ENCODE assay signal across 23 mouse cellular contexts in genomic region chr7:70433358-70433757, GRCm38 (mm10).
DNase-seq lines count a peak whose midpoint lies in the region; ATAC-seq and TF ChIP-seq lines count a peak whose summit lies in the region.
"Had no signal": no experiment of that assay in that cellular context is flagged by ENCODE, and none has a peak within 500 bp of the region (broad histone marks: within the 10 kb centered on the region; RNA-seq: fewer than 3 reads in every experiment).

No protein-coding gene starts in this region.

- WGBS in kidney, adult 2 months, result 87% methylated on average over 6 of the region's 6 CpGs
- WGBS in limb, embryonic 11.5 days, result 69% methylated on average over 6 of the region's 6 CpGs
- 72% methylated on average over 6 of the region's 6 CpGs for WGBS in limb, embryonic 10.5 days
- 34% methylated on average over 6 of the region's 6 CpGs for WGBS in embryonic facial prominence, embryonic 15.5 days

- H3K4me3 ChIP-seq in kidney, adult 2 months (ENCODE audit: insufficient read depth, low read depth, low read length), result no peak overlapping the region
- no peak overlapping the region for H3K4me3 ChIP-seq in limb, embryonic 11.5 days (ENCODE audit: low read depth, low read length)
- no peak overlapping the region for H3K4me3 ChIP-seq in limb, embryonic 10.5 days
- H3K4me3 ChIP-seq in embryonic facial prominence, embryonic 15.5 days (replicated peaks), result no peak overlapping the region
- H3K4me3 ChIP-seq: embryonic facial prominence, embryonic 13.5 days; erythroblast, embryonic 14.5 days; forebrain, embryonic 10.5 days; heart, embryonic 13.5 days; hindbrain, embryonic 15.5 days had no signal

- TF ChIP-seq POLR2A in kidney, adult 2 months (IDR thresholded peaks at IDR 0.05; ENCODE audit: low read depth, low read length), result no peak

- ATAC-seq in limb, embryonic 11.5 days (ENCODE audit: insufficient number of reproducible peaks, low FRiP score, low TSS enrichment, low read depth), result no peak
- 0 out of 2 replicates have a peak, but pooled peaks have one; percentile 34 for ATAC-seq in embryonic facial prominence, embryonic 15.5 days (ENCODE audit: insufficient number of reproducible peaks, low FRiP score, low TSS enrichment, low read depth)
- ATAC-seq: CD4-positive, CD25-positive, alpha-beta regulatory T cell, adult 4 months; forebrain, embryonic 14.5 days had no signal

- no peak overlapping the region for H3K9ac ChIP-seq in limb, embryonic 11.5 days (ENCODE audit: low read length)
- H3K9ac ChIP-seq in embryonic facial prominence, embryonic 15.5 days, result no peak overlapping the region
- H3K9ac ChIP-seq: embryonic facial prominence, embryonic 13.5 days; heart, embryonic 13.5 days; hindbrain, embryonic 15.5 days had no signal

- no peak overlapping the region for H3K4me2 ChIP-seq in limb, embryonic 11.5 days (ENCODE audit: low read depth, severe bottlenecking)
- no peak overlapping the region for H3K4me2 ChIP-seq in embryonic facial prominence, embryonic 15.5 days (replicated peaks)
- H3K4me2 ChIP-seq: heart, embryonic 13.5 days; hindbrain, embryonic 15.5 days had no signal

- no peak for TF ChIP-seq CTCF in kidney, adult 2 months (conservative IDR thresholded peaks at IDR 0.05; ENCODE audit: insufficient read depth, insufficient read length, low read depth, low read length)

- DNase-seq in embryo, embryonic 10 days (ENCODE audit: low spot score), result peak; percentile 12
- DNase-seq in embryo, embryonic 9.5 days (ENCODE audit: extremely low spot score), result no peak
- no peak for DNase-seq in kidney, adult 2 months
- no peak for DNase-seq in kidney, postnatal 36 days
- DNase-seq in limb, embryonic 11.5 days (ENCODE audit: low spot score), result peak; percentile 25
- no peak for DNase-seq in limb, embryonic 10.5 days (ENCODE audit: low spot score)
- no peak for DNase-seq in frontal cortex, postnatal 25 days (ENCODE audit: low spot score in 2 of 2)
- DNase-seq: adrenal gland, adult 8-10 months; B cell, adult 2 months; cerebellum, adult 2 months; cerebellum, postnatal 10 days; gastrocnemius, postnatal 36 days; heart, adult 11 months; heart, postnatal 36 days had no signal

- no peaks in the 10 kb centered on the region for H3K27me3 ChIP-seq in kidney, adult 2 months (replicated peaks; ENCODE audit: control insufficient read depth, insufficient read depth, low read length)
- H3K27me3 ChIP-seq in limb, embryonic 11.5 days (ENCODE audit: control insufficient read depth, insufficient read depth, low read length), result no peaks in the 10 kb centered on the region
- H3K27me3 ChIP-seq in limb, embryonic 10.5 days (ENCODE audit: low read depth, poor library complexity, severe bottlenecking), result no peaks in the 10 kb centered on the region
- H3K27me3 ChIP-seq in embryonic facial prominence, embryonic 15.5 days, result 0 out of 2 replicates have a peak, but pooled peaks cover 5% of the 10 kb centered on the region
- H3K27me3 ChIP-seq: heart, embryonic 13.5 days; hindbrain, embryonic 15.5 days had no signal

- peaks cover 7% of the 10 kb centered on the region; the same call in 1 of the 2 replicates for H3K4me1 ChIP-seq in kidney, adult 2 months (ENCODE audit: control insufficient read depth, insufficient read depth, low read length)
- H3K4me1 ChIP-seq in limb, embryonic 11.5 days (ENCODE audit: control insufficient read depth, insufficient read depth, low read length), result 0 out of 2 replicates have a peak, but pooled peaks cover 3% of the 10 kb centered on the region
- peaks cover 20% of the 10 kb centered on the region for H3K4me1 ChIP-seq in limb, embryonic 10.5 days
- peaks cover 6% of the 10 kb centered on the region; the same call in 1 of the 2 replicates for H3K4me1 ChIP-seq in embryonic facial prominence, embryonic 15.5 days
- H3K4me1 ChIP-seq: heart, embryonic 13.5 days; hindbrain, embryonic 15.5 days had no signal

- H3K36me3 ChIP-seq in kidney, adult 2 months (ENCODE audit: control insufficient read depth, insufficient read depth, low read length), result no peaks in the 10 kb centered on the region
- no peaks in the 10 kb centered on the region for H3K36me3 ChIP-seq in limb, embryonic 11.5 days (ENCODE audit: control insufficient read depth, insufficient read depth, low read length)
- no peaks in the 10 kb centered on the region for H3K36me3 ChIP-seq in limb, embryonic 10.5 days
- H3K36me3 ChIP-seq in embryonic facial prominence, embryonic 15.5 days, result no peaks in the 10 kb centered on the region
- H3K36me3 ChIP-seq: embryonic facial prominence, embryonic 13.5 days; forebrain, embryonic 10.5 days; G1E; heart, embryonic 13.5 days; hindbrain, embryonic 15.5 days had no signal

- H3K27ac ChIP-seq in kidney, adult 2 months (ENCODE audit: insufficient read depth, low read depth, low read length), result peak overlapping the region; percentile 39; the same call in 1 of the 2 replicates
- H3K27ac ChIP-seq in limb, embryonic 11.5 days (replicated peaks; ENCODE audit: low read depth, low read length), result no peak overlapping the region
- no peak overlapping the region for H3K27ac ChIP-seq in limb, embryonic 10.5 days
- no peak overlapping the region for H3K27ac ChIP-seq in embryonic facial prominence, embryonic 15.5 days (replicated peaks)
- H3K27ac ChIP-seq: embryonic facial prominence, embryonic 13.5 days; forebrain, embryonic 10.5 days; heart, embryonic 13.5 days; hindbrain, embryonic 15.5 days had no signal

- H3K9me3 ChIP-seq in limb, embryonic 11.5 days (ENCODE audit: control insufficient read depth, low read length), result no peaks in the 10 kb centered on the region
- H3K9me3 ChIP-seq in limb, embryonic 10.5 days (replicated peaks), result no peaks in the 10 kb centered on the region
- H3K9me3 ChIP-seq in embryonic facial prominence, embryonic 15.5 days (replicated peaks), result no peaks in the 10 kb centered on the region
- H3K9me3 ChIP-seq: embryonic facial prominence, embryonic 13.5 days; forebrain, embryonic 10.5 days; heart, embryonic 13.5 days; hindbrain, embryonic 15.5 days had no signal

Comparison
In these comparisons a context has a peak if more than half of its experiments do, and no peak if none do; other contexts are left out.
1. DNase-seq: peak in embryo, embryonic 10 days (single experiment) and limb, embryonic 11.5 days (single experiment); none in embryo, embryonic 9.5 days (single experiment), kidney, adult 2 months (single experiment), kidney, postnatal 36 days (0 of 2), limb, embryonic 10.5 days (single experiment) and frontal cortex, postnatal 25 days (0 of 2).